Mouse (Mus musculus) urinary bladder, postnatal 4 days (tissue): ENCODE data around the gene Stat5a.
A peak's percentile ranks its signal among the peaks of the same experiment; 100 is the strongest.

Source experiments
- DNase-seq, 2 experiments: peaks; one replicate each; pipeline ENCODE4 v3.0.0; 2021 to 2022; ENCODE audit warnings: low spot score in 2 of 2

Gene Stat5a

GRCm38 (mm10) chr11:100858935-100859578 lies at the start of gene Stat5a:
Stat5a (plus strand) TSS chr11:100859351.
- DNase-seq = peak; percentile 46 to 69

GRCm38 (mm10) chr11:100810516-100810915 lies 48.6 kb upstream of the Stat5a start:
- DNase-seq = no peak

GRCm38 (mm10) chr11:100811132-100811531 lies 48.0 kb upstream of the Stat5a start:
- DNase-seq = no peak

- peak; percentile 63 to 65 for DNase-seq
Measured at GRCm38 (mm10) chr11:100814498-100814897, 44.7 kb upstream of the Stat5a start.

- no peak for DNase-seq
Measured at GRCm38 (mm10) chr11:100816342-100816741, 42.8 kb upstream of the Stat5a start.

GRCm38 (mm10) chr11:100816801-100817200 lies 42.4 kb upstream of the Stat5a start:
- no peak for DNase-seq

GRCm38 (mm10) chr11:100817311-100817710 lies 41.8 kb upstream of the Stat5a start:
- no peak for DNase-seq

- DNase-seq = no peak
Measured at GRCm38 (mm10) chr11:100818359-100819012, 40.7 kb upstream of the Stat5a start.

- no peak for DNase-seq
Measured at GRCm38 (mm10) chr11:100819048-100819447, 40.1 kb upstream of the Stat5a start.

GRCm38 (mm10) chr11:100819626-100820025 lies 39.5 kb upstream of the Stat5a start:
- no peak for DNase-seq

- DNase-seq = no peak
Measured at GRCm38 (mm10) chr11:100820047-100820446, 39.1 kb upstream of the Stat5a start.

- no peak for DNase-seq
Measured at GRCm38 (mm10) chr11:100821605-100822220, 37.4 kb upstream of the Stat5a start.

GRCm38 (mm10) chr11:100822365-100822764 lies 36.8 kb upstream of the Stat5a start:
- no peak for DNase-seq

GRCm38 (mm10) chr11:100823543-100824313 lies 35.4 kb upstream of the Stat5a start:
- no peak for DNase-seq

GRCm38 (mm10) chr11:100824496-100824895 lies 34.7 kb upstream of the Stat5a start:
- DNase-seq = no peak

GRCm38 (mm10) chr11:100825451-100825850 lies 33.7 kb upstream of the Stat5a start:
- no peak for DNase-seq

GRCm38 (mm10) chr11:100826161-100826866 lies 32.8 kb upstream of the Stat5a start:
- no peak for DNase-seq

GRCm38 (mm10) chr11:100828676-100829151 lies 30.4 kb upstream of the Stat5a start:
- DNase-seq = no peak

- DNase-seq = no peak
Measured at GRCm38 (mm10) chr11:100829691-100830090, 29.5 kb upstream of the Stat5a start.

- DNase-seq = no peak
Measured at GRCm38 (mm10) chr11:100831396-100831795, 27.8 kb upstream of the Stat5a start.

GRCm38 (mm10) chr11:100833466-100833865 lies 25.7 kb upstream of the Stat5a start:
- DNase-seq = no peak
